Mouse (Mus musculus) forebrain, postnatal 0 days (tissue): Measurements from ENCODE around the gene Ethe1. TPM values are rescaled to one million over a fixed set of nuclear protein-coding genes. Genes with fewer than 3 reads are reported as not detected.

Experiments used
- ATAC-seq: fragments of 200-750 bp; cut with Nextera tagmentation; 2 replicates; pipeline ENCODE4 v1.8.0; 2017; ENCODE audit warnings: mild to moderate bottlenecking, moderate library complexity
- DNase-seq: peaks from one replicate; pipeline ENCODE4 v3.0.0-alpha.2; 2015
- H3K27ac ChIP-seq: fragments of 300-500 bp; sonication (generic); 2 replicates; pipeline ENCODE4 v1.5.1; 2014; ENCODE audit warnings: low read depth, mild to moderate bottlenecking, antibody characterized with exemption, low read length, moderate library complexity, mixed read lengths
- H3K27me3 ChIP-seq: fragments of 300-500 bp; sonication (generic); 2 replicates; pipeline ENCODE4 v1.6.1; 2014; ENCODE audit warnings: mild to moderate bottlenecking, low read length, mixed read lengths; ENCODE audit not compliant: insufficient read depth
- H3K36me3 ChIP-seq: fragments of 300-500 bp; sonication (generic); 2 replicates; pipeline ENCODE4 v1.6.1; 2014; ENCODE audit warnings: mild to moderate bottlenecking, moderate library complexity; ENCODE audit not compliant: insufficient read depth
- H3K4me1 ChIP-seq: fragments of 300-500 bp; sonication (generic); 2 replicates; pipeline ENCODE4 v1.6.1; 2014; ENCODE audit warnings: antibody characterized with exemption; ENCODE audit not compliant: insufficient read depth
- H3K4me2 ChIP-seq: fragments of 300-500 bp; sonication (generic); 2 replicates; pipeline ENCODE4 v1.6.1; 2014; ENCODE audit warnings: low read depth, mild to moderate bottlenecking, moderate library complexity
- H3K4me3 ChIP-seq: fragments of 300-500 bp; sonication (generic); 2 replicates; pipeline ENCODE4 v1.5.1; 2014; ENCODE audit warnings: low read depth, low read length, mixed read lengths
- H3K9ac ChIP-seq: fragments of 300-500 bp; sonication (generic); 2 replicates; pipeline ENCODE4 v1.6.1; 2014; ENCODE audit warnings: mild to moderate bottlenecking
- H3K9me3 ChIP-seq: fragments of 300-500 bp; sonication (generic); 2 replicates; pipeline ENCODE4 v1.6.1; 2016; ENCODE audit warnings: low read length
- CTCF ChIP-seq: sonication (generic); IDR thresholded peaks from 2 replicates; pipeline ENCODE4 v1.5.1; 2016; ENCODE audit warnings: antibody characterized with exemption, control low read depth, low read depth
- WGBS: fragments of 180-500 bp; shearing (Covaris S2); extraction: QIAGEN DNeasy Blood & Tissue Kit; methylation state at CpG from one replicate; pipeline ENCODE4 v1.1.7; 2014; 5-methylcytosine and 5-hydroxymethylcytosine counted together
- polyA plus RNA-seq: library from polyadenylated mRNA; unstranded; fragments of >200 nt; fragmentation: Nextera tagmentation; extraction: Ambion mirVana; gene quantifications from 2 replicates; pipeline ENCODE4 v1.2.1, GENCODE M21; 2015
- total RNA-seq: library from RNA; depleted of rRNA; stranded (reverse); fragments of >200 nt; gene quantifications from 2 replicates; pipeline ENCODE4 v1.2.3, GENCODE M21; 2014

Ethe1 gene
- total and polyA plus RNA-seq, 2 experiments from 2014 or later, result 24.3 to 25.8 TPM

DNA sequence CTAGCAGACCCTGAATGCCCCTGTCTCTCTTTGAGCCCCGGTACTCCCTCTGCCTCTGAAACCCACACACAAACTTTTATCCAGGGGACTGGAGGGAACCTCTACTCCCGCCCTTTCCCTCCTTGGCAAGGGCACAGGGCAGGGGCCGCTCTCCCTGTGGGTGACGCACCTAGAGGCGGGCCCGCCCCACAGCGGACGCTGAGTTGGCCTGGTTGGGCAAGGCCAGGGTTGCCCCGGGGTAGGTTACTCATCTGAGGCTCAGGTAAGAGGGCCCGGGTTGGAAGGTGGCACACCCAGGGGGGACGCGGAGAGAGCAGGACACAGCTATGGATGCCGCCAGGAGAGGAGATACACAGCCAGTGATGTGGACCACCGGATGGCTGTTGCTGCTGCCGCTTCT lies 48.9 kb downstream of the Ethe1 start, which contains the start of gene Lypd3:
Lypd3 (plus strand) TSS at position 287 of the 400 bp plus-strand sequence.
- DNase-seq (no peak), ATAC-seq (no peak)
- H3K27me3 ChIP-seq, result peaks cover 37% of the 10 kb centered on the region
- peaks cover 5% of the 10 kb centered on the region; the same call in 1 of the 2 replicates for H3K4me1 ChIP-seq
- no peak within 1 kb of the TSS for H3K27ac ChIP-seq
- H3K36me3 ChIP-seq, result no peaks in the 10 kb centered on the region
- no peak within 1 kb of the TSS for H3K9ac ChIP-seq
- H3K4me3 ChIP-seq, result no peak within 1 kb of the TSS
- no peak for TF ChIP-seq CTCF
- H3K9me3 ChIP-seq, result no peaks in the 10 kb centered on the region
- H3K4me2 ChIP-seq, result no peak within 1 kb of the TSS; the same call in none of the 2 replicates
- WGBS, result 22% methylated on average over 15 of the region's 15 CpGs

DNA sequence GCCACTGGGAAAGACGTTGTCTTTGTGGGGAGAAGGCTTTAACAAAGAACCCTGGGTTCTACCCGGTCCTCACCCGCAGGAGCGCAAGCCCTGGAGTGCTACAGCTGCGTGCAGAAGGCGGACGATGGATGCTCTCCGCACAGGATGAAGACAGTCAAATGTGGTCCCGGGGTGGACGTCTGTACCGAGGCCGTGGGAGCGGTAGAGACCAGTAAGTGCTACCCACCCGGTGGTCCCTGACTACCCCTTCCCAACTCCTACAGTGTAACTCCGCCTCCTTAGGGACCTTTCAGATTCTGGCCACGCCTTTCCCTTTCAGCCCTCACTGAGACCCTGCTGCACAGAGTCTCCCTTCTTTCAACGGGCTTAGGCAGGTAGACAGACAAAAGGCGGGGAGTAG lies 49.7 kb downstream of the Ethe1 start:
- no peak for DNase-seq
- Histone ChIP-seq H3K9me3 (no peaks in the 10 kb centered on the region), H3K36me3 (no peaks in the 10 kb centered on the region), H3K9ac (no peak overlapping the region), H3K27me3 (peaks cover 41% of the 10 kb centered on the region), H3K4me3 (no peak overlapping the region), H3K4me1 (peaks cover 5% of the 10 kb centered on the region; the same call in 1 of the 2 replicates), H3K27ac (no peak overlapping the region), H3K4me2 (no peak overlapping the region; the same call in none of the 2 replicates)
- ATAC-seq, result no peak
- TF ChIP-seq CTCF, result no peak
- WGBS, result 1% methylated on average over 18 of the region's 18 CpGs

DNA sequence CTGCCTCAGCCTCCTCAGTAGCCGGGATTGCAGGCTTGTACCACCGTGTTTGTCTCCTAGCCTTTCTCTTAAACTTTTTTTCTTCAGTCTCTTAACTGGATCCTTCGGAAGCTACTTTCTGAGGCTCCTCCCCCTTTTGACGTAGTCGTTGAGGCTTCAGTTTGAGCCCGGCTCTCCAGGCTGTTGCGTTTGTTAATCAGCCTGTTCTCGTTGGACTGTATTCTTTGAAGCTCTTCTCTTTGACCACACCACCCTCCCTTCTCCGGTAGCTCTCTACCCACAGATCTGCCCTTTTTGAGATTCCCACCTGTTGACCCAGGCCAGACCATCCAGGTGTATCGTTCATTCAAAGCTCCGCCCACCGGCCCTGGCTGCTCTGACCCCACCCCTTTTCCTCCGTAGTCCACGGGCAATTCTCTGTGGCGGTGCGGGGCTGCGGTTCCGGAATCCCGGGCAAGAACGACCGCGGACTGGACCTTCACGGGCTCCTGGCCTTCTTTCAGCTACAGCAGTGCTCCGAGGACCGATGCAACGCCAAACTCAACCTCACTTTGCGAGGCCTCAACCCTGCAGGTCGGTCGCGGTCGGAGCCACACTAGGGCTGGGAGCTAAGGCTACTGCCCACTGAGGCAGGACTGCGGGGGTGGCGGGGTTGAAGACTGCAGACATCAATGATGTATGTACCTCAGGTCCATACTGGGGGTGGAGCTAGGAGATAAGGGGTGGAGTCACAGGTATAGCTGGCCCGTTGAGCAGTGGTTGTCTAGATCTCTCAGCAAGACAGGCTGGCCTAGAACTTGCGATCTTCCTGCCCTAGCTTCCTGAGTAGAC lies 50.9 kb downstream of the Ethe1 start:
- H3K27me3 ChIP-seq, result peaks cover 41% of the 10 kb centered on the region
- H3K4me2 ChIP-seq, result peak overlapping the region; percentile 83
- 3% methylated on average over 35 of the region's 35 CpGs for WGBS
- no peaks in the 10 kb centered on the region for H3K36me3 ChIP-seq
- peak overlapping the region; percentile 37 for H3K9ac ChIP-seq
- H3K4me3 ChIP-seq, result peak overlapping the region; percentile 42
- peaks cover 5% of the 10 kb centered on the region; the same call in 1 of the 2 replicates for H3K4me1 ChIP-seq
- ATAC-seq (peak; percentile 38; the same call in 1 of the 2 replicates), DNase-seq (peak; percentile 47)
- H3K9me3 ChIP-seq, result no peaks in the 10 kb centered on the region
- no peak for TF ChIP-seq CTCF
- no peak overlapping the region for H3K27ac ChIP-seq

DNA sequence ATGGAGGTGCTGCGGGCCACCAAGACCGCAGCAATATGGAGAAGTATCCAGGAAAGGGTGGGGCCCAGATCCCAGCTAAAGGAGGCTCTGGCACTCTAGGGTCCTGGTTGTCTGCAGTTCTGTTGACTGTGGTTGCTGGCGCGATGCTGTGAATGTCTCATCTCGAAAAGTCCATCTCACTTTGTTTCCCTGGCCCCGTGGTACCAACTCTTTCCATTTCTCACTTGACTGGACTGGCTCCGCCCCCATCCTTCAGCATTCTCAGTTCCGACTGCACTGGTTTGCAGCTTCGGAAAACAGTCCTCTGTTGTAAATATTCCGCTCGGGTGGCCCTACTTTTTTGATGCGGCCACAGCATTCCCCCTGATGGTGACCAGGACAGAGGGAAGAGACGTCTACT lies 53.1 kb downstream of the Ethe1 start:
- no peak overlapping the region for H3K27ac ChIP-seq
- H3K9ac ChIP-seq, result no peak overlapping the region
- no peak for TF ChIP-seq CTCF
- H3K9me3 ChIP-seq, result no peaks in the 10 kb centered on the region
- no peaks in the 10 kb centered on the region for H3K36me3 ChIP-seq
- H3K4me3 ChIP-seq, result no peak overlapping the region
- H3K4me2 ChIP-seq, result no peak overlapping the region
- peaks cover 5% of the 10 kb centered on the region; the same call in 1 of the 2 replicates for H3K4me1 ChIP-seq
- DNase-seq (no peak), ATAC-seq (no peak)
- WGBS, result 60% methylated on average over 13 of the region's 13 CpGs
- peaks cover 41% of the 10 kb centered on the region for H3K27me3 ChIP-seq

- H3K9me3 ChIP-seq, result no peaks in the 10 kb centered on the region
- H3K9ac ChIP-seq, result no peak overlapping the region
- H3K4me1 ChIP-seq, result peaks cover 5% of the 10 kb centered on the region; the same call in 1 of the 2 replicates
- no peak overlapping the region for H3K27ac ChIP-seq
- no peak overlapping the region for H3K4me3 ChIP-seq
- no peaks in the 10 kb centered on the region for H3K36me3 ChIP-seq
- DNase-seq (peak; percentile 38), ATAC-seq (no peak)
- WGBS, result 11% methylated on average over 9 of the region's 9 CpGs
- peak; percentile 71 for TF ChIP-seq CTCF
- H3K4me2 ChIP-seq, result no peak overlapping the region
- peaks cover 24% of the 10 kb centered on the region for H3K27me3 ChIP-seq
These were observed 55.1 kb downstream of the Ethe1 start for GRCm38 (mm10) chr7:24642491-24642890.

GRCm38 (mm10) chr7:24644492-24644891 lies 57.1 kb downstream of the Ethe1 start:
- H3K36me3 ChIP-seq, result no peaks in the 10 kb centered on the region
- H3K4me1 ChIP-seq, result no peaks in the 10 kb centered on the region
- DNase-seq (no peak), ATAC-seq (no peak)
- no peak for TF ChIP-seq CTCF
- H3K4me2 ChIP-seq, result no peak overlapping the region
- no peak overlapping the region for H3K9ac ChIP-seq
- 82% methylated on average over 6 of the region's 6 CpGs for WGBS
- peaks cover 6% of the 10 kb centered on the region for H3K27me3 ChIP-seq
- no peak overlapping the region for H3K27ac ChIP-seq
- H3K9me3 ChIP-seq, result no peaks in the 10 kb centered on the region
- no peak overlapping the region for H3K4me3 ChIP-seq

GRCm38 (mm10) chr7:24644996-24645395 lies 57.7 kb downstream of the Ethe1 start:
- no peak for DNase-seq
- Histone ChIP-seq H3K4me3 (no peak overlapping the region), H3K9ac (no peak overlapping the region), H3K36me3 (no peaks in the 10 kb centered on the region), H3K4me1 (no peaks in the 10 kb centered on the region), H3K27me3 (peaks cover 5% of the 10 kb centered on the region; the same call in 1 of the 2 replicates), H3K4me2 (no peak overlapping the region), H3K9me3 (no peaks in the 10 kb centered on the region), H3K27ac (no peak overlapping the region)
- WGBS, result 76% methylated on average over 7 of the region's 7 CpGs
- no peak for TF ChIP-seq CTCF
- no peak for ATAC-seq
